Mouse (Mus musculus) forebrain, postnatal 0 days (tissue): ENCODE data around the gene Abcg4. TPM values are rescaled to one million over a fixed set of nuclear protein-coding genes. Genes with fewer than 3 reads are reported as not detected.
"Not testable (repeated sequence)": the region's sequence is repeated elsewhere in the genome, so short reads cannot be mapped to it uniquely, and the experiment has no call there.

Source experiments
- ATAC-seq: fragments of 200-750 bp; cut with Nextera tagmentation; 2 replicates; pipeline ENCODE4 v1.8.0; 2017; ENCODE audit warnings: mild to moderate bottlenecking, moderate library complexity
- DNase-seq: peaks from one replicate; pipeline ENCODE4 v3.0.0-alpha.2; 2015
- H3K27ac ChIP-seq: fragments of 300-500 bp; sonication (generic); 2 replicates; pipeline ENCODE4 v1.5.1; 2014; ENCODE audit warnings: low read depth, mild to moderate bottlenecking, antibody characterized with exemption, low read length, moderate library complexity, mixed read lengths
- H3K27me3 ChIP-seq: fragments of 300-500 bp; sonication (generic); 2 replicates; pipeline ENCODE4 v1.6.1; 2014; ENCODE audit warnings: mild to moderate bottlenecking, low read length, mixed read lengths; ENCODE audit not compliant: insufficient read depth
- H3K36me3 ChIP-seq: fragments of 300-500 bp; sonication (generic); 2 replicates; pipeline ENCODE4 v1.6.1; 2014; ENCODE audit warnings: mild to moderate bottlenecking, moderate library complexity; ENCODE audit not compliant: insufficient read depth
- H3K4me1 ChIP-seq: fragments of 300-500 bp; sonication (generic); 2 replicates; pipeline ENCODE4 v1.6.1; 2014; ENCODE audit warnings: antibody characterized with exemption; ENCODE audit not compliant: insufficient read depth
- H3K4me2 ChIP-seq: fragments of 300-500 bp; sonication (generic); 2 replicates; pipeline ENCODE4 v1.6.1; 2014; ENCODE audit warnings: low read depth, mild to moderate bottlenecking, moderate library complexity
- H3K4me3 ChIP-seq: fragments of 300-500 bp; sonication (generic); 2 replicates; pipeline ENCODE4 v1.5.1; 2014; ENCODE audit warnings: low read depth, low read length, mixed read lengths
- H3K9ac ChIP-seq: fragments of 300-500 bp; sonication (generic); 2 replicates; pipeline ENCODE4 v1.6.1; 2014; ENCODE audit warnings: mild to moderate bottlenecking
- H3K9me3 ChIP-seq: fragments of 300-500 bp; sonication (generic); 2 replicates; pipeline ENCODE4 v1.6.1; 2016; ENCODE audit warnings: low read length
- CTCF ChIP-seq: sonication (generic); IDR thresholded peaks from 2 replicates; pipeline ENCODE4 v1.5.1; 2016; ENCODE audit warnings: antibody characterized with exemption, control low read depth, low read depth
- WGBS: fragments of 180-500 bp; shearing (Covaris S2); extraction: QIAGEN DNeasy Blood & Tissue Kit; methylation state at CpG from one replicate; pipeline ENCODE4 v1.1.7; 2014; 5-methylcytosine and 5-hydroxymethylcytosine counted together
- polyA plus RNA-seq: library from polyadenylated mRNA; unstranded; fragments of >200 nt; fragmentation: Nextera tagmentation; extraction: Ambion mirVana; gene quantifications from 2 replicates; pipeline ENCODE4 v1.2.1, GENCODE M21; 2015
- total RNA-seq: library from RNA; depleted of rRNA; stranded (reverse); fragments of >200 nt; gene quantifications from 2 replicates; pipeline ENCODE4 v1.2.3, GENCODE M21; 2014

Gene Abcg4
- total and polyA plus RNA-seq, 2 experiments from 2014 or later: 20.4 to 45.2 TPM

DNA sequence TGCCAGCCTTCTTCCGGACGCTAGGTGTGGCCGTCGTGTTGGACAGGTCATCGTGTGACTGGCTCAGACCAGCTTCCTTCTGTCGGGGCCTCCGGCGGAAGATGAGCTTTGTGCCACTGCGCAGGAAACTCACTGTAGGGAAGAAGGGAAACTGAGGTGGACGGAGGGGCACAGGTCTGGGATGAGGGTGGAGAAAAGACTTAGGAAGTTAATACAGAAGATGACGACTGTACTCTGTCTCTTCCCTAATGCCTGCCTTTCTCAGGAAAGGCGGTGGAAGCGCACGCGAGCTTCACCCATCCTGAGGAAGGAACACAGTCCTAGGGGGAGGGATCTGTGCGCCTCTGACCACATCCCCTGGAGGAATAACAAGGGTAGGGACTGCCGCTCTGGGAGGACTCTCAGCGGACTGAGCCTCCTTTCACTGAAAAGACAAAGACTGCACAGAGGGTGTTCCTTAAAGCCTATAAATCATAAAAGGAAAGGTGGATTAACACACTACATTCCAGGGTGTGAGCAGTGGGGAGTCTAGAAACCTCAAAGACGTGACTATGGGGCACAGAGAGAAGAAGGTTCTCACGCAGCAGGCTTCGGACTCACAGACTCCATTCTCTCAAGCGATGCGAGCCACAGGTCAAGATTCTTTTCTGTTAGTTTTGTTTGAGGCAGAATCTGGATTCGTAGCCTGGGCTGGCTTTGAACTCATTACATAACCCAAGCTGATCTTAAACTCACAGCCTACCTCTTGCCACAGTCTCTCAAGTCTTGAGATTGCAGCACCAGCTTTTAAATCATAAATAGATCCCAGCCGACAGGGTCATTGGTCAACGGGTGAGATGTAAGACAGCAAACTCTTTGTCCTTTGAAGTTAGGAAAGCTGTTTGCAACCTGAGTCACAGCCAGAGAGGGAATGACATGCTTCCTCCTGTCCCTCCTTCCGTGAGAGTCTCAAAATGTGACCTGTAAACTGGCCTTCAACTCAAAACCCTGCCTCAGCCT lies 23.0 kb upstream of the Abcg4 start:
- Histone ChIP-seq H3K4me2 (no peak overlapping the region), H3K9me3 (no peaks in the 10 kb centered on the region), H3K4me3 (no peak overlapping the region), H3K27ac (no peak overlapping the region), H3K9ac (no peak overlapping the region), H3K4me1 (no peaks in the 10 kb centered on the region), H3K27me3 (no peaks in the 10 kb centered on the region), H3K36me3 (peaks cover 54% of the 10 kb centered on the region)
- peak; percentile 36; the same call in 1 of the 2 replicates for ATAC-seq
- 0 out of 2 replicates have a peak, but pooled peaks have one; percentile 8 for TF ChIP-seq CTCF
- DNase-seq: no peak
- WGBS: 12% methylated on average over 27 of the region's 27 CpGs

DNA sequence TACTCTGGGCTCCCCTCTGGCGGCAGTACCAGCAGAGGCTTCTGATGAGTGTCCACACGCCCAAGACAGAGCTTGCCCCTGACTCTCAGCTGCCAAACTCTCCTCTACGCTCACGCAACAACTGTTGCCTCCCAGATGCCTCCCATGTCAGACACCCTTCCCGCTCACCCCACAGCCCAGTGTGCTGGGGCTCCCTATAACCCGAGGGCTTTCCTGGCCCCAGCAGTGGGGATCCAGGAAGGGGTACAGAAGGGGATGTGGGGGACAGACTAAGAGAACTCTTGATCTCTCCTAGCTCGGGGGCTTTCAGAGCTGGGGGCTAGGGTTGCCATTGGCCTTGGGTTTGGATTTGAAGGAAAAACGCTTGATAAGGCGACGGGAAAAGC lies 22.3 kb upstream of the Abcg4 start:
- Histone ChIP-seq H3K9me3 (no peaks in the 10 kb centered on the region), H3K4me1 (no peaks in the 10 kb centered on the region), H3K36me3 (peaks cover 48% of the 10 kb centered on the region), H3K4me3 (no peak overlapping the region), H3K4me2 (no peak overlapping the region), H3K27me3 (no peaks in the 10 kb centered on the region), H3K9ac (no peak overlapping the region), H3K27ac (no peak overlapping the region)
- no peak for ATAC-seq
- WGBS: 40% methylated on average over 10 of the region's 10 CpGs
- DNase-seq: no peak
- TF ChIP-seq CTCF: no peak

DNA sequence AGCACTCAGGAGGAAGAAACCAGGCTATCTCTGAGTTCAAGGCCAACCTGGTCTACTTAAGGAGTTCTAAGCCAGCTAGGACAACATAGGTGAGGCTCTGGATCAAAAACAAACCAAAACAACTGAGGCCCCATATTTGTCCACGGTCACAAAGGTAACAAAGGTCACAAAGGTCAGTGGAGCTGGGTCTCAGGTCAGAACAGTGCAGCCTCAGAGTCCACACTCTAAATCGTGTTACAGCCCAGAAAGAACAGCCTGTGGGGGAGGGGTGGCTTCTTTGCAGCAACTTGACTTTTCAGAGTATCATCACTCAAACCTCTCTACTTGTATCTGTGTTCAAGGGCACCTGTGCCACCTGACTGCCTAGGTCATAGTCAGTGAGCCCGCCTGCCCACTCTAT lies 21.3 kb upstream of the Abcg4 start:
- H3K4me1 ChIP-seq: no peaks in the 10 kb centered on the region
- WGBS: 58% methylated on average over 3 of the region's 3 CpGs
- no peak overlapping the region for H3K9ac ChIP-seq
- no peaks in the 10 kb centered on the region for H3K9me3 ChIP-seq
- H3K27me3 ChIP-seq: no peaks in the 10 kb centered on the region
- H3K4me3 ChIP-seq: no peak overlapping the region
- DNase-seq: no peak
- no peak overlapping the region for H3K27ac ChIP-seq
- TF ChIP-seq CTCF: no peak
- H3K4me2 ChIP-seq: no peak overlapping the region
- no peak for ATAC-seq
- H3K36me3 ChIP-seq: peaks cover 39% of the 10 kb centered on the region

DNA sequence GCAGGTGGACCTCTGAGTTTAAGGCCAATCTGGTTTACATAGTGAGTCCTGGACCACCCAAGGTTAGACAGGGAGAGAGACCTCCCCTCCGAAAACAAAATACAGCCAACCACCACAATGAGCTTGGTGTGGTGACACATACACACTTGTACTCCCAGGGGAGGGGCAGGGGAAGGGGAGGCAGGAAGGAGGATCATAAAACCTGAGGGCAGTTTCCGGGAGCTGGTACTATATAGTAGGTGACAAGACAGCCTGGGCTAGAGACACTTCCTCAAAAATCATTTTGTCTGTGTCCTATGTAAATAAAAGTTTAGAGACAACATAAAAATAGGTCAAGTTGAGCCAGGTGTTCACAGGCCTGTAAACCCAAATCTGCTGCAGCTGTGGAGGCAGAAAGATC lies 18.8 kb upstream of the Abcg4 start:
- peaks cover 21% of the 10 kb centered on the region for H3K36me3 ChIP-seq
- H3K9ac ChIP-seq: no peak overlapping the region
- no peak overlapping the region for H3K4me3 ChIP-seq
- no peak overlapping the region for H3K4me2 ChIP-seq
- peaks cover 7% of the 10 kb centered on the region for H3K4me1 ChIP-seq
- DNase-seq: no peak
- TF ChIP-seq CTCF: no peak
- ATAC-seq: no peak
- no peak overlapping the region for H3K27ac ChIP-seq
- no peaks in the 10 kb centered on the region for H3K9me3 ChIP-seq
- no peaks in the 10 kb centered on the region for H3K27me3 ChIP-seq
- 93% methylated on average over 2 of the region's 2 CpGs for WGBS

DNA sequence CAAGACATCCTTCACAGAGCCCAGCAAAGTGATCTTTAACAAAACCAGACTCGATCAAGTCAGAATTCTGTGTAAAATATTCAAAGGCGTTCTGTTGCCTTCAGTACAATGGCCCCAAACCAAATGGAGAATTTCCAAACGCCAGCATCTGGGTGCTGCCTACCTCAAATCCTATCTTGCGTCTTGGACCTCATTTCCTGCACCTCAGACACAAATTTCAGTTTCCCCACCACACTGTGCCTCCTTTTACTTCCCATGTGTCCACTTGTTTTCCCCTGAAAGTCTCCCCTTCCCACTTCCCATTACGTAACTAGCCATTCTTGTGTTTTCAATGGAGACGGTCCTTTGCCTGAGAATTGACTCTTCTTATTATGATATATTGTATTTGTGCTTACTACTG lies 18.1 kb upstream of the Abcg4 start:
- H3K9me3 ChIP-seq: no peaks in the 10 kb centered on the region
- WGBS: 88% methylated on average over 6 of the region's 6 CpGs
- peaks cover 23% of the 10 kb centered on the region for H3K36me3 ChIP-seq
- H3K4me3 ChIP-seq: no peak overlapping the region
- H3K27ac ChIP-seq: no peak overlapping the region
- no peak overlapping the region for H3K4me2 ChIP-seq
- DNase-seq (no peak), ATAC-seq (no peak)
- H3K4me1 ChIP-seq: peaks cover 7% of the 10 kb centered on the region
- no peak overlapping the region for H3K9ac ChIP-seq
- no peaks in the 10 kb centered on the region for H3K27me3 ChIP-seq
- no peak for TF ChIP-seq CTCF

DNA sequence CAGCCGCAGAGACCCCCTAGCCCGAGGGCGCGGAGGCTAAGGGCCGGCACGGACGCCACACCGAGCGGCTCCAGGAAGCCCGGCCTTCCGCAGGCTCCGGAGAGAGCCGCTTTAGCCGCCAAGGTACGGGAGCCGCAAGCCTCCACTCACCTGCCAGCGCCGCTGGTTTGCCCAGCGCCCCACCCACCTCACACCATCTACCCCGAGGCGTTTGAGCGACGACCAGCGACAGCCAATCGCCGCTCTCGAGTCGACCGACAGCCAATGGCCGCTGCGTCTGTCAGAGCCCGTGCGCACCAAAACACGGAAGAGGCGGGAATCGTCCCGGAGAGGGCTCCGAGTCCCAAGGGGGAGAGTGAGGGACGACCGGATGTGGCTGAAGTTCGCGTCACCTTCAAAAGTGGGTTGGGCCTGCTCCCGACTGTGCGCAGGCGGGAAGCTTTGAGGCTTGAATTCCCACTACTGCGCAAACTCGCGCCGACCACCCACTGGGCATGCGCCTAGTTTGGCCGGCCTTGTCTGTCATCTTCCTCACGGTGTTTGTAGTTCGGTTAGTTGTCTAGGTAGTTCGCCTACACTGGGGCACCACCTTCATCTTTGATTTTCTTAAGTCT lies 17.2 kb upstream of the Abcg4 start, which contains the start of gene Hinfp:
Hinfp (minus strand) TSS at position 206 of the 614 bp plus-strand sequence.
- Histone ChIP-seq H3K9ac (peak within 1 kb of the TSS; percentile 79), H3K9me3 (no peaks in the 10 kb centered on the region), H3K27ac (peak within 1 kb of the TSS; percentile 72), H3K27me3 (no peaks in the 10 kb centered on the region), H3K4me1 (peaks cover 7% of the 10 kb centered on the region), H3K36me3 (peaks cover 18% of the 10 kb centered on the region), H3K4me3 (peak within 1 kb of the TSS; percentile 69), H3K4me2 (peak within 1 kb of the TSS; percentile 64)
- ATAC-seq (peak; percentile 99), DNase-seq (peak; percentile 99)
- TF ChIP-seq CTCF: no peak
- WGBS: under 1% methylated on average over 54 of the region's 54 CpGs

DNA sequence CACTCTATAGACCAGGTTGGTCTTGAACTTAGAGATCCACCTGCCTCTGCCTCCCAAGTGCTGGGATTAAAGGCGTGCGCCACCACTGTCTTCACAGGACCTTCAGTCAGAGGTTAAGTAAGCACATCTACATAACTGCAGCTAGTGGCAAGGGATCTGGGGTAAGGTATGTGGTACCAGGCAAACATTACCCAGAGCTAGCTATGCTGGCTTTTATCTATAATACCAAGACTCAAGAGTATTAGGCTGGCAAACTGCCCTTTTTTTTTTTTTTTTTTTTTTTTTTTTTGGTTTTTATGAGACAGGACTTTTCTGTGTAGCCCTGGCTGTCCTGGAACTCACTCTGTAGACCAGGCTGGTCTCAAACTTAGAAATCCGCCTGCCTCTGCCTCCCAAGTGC lies 11.6 kb upstream of the Abcg4 start:
- whole genome bisulfite sequencing: 91% methylated on average over 3 of the region's 3 CpGs
- peaks cover 61% of the 10 kb centered on the region for H3K36me3 ChIP-seq

More for the DNA sequence above, 11.6 kb upstream of the Abcg4 start:
- not testable (repeated sequence) for H3K4me1 ChIP-seq, H3K27me3 ChIP-seq, ATAC-seq, H3K4me2 ChIP-seq, H3K9me3 ChIP-seq, DNase-seq, H3K4me3 ChIP-seq, H3K27ac ChIP-seq, H3K9ac ChIP-seq
